Mouse (Mus musculus) forebrain, embryonic 16.5 days (tissue): ENCODE data around the gene Plscr3. TPM values are rescaled to one million over a fixed set of nuclear protein-coding genes. Genes with fewer than 3 reads are reported as not detected.

ENCODE experiments used
- ATAC-seq: fragments of 200-750 bp; cut with Nextera tagmentation; 2 replicates; pipeline ENCODE4 v1.8.0; 2017; ENCODE audit warnings: mild to moderate bottlenecking, moderate library complexity
- H3K27ac ChIP-seq: fragments of 300-500 bp; sonication (generic); 2 replicates; pipeline ENCODE4 v1.5.1; 2014; ENCODE audit warnings: low read length, control low read depth
- H3K27me3 ChIP-seq: fragments of 300-500 bp; sonication (generic); replicated peaks from 2 replicates; pipeline ENCODE4 v1.6.1; 2014; ENCODE audit warnings: low read length; ENCODE audit not compliant: control insufficient read depth, insufficient read depth
- H3K36me3 ChIP-seq: fragments of 300-500 bp; sonication (generic); 2 replicates; pipeline ENCODE4 v1.6.1; 2014; ENCODE audit not compliant: control insufficient read depth, insufficient read depth
- H3K4me1 ChIP-seq: fragments of 300-500 bp; sonication (generic); replicated peaks from 2 replicates; pipeline ENCODE4 v1.6.1; 2014; ENCODE audit warnings: low read length; ENCODE audit not compliant: control insufficient read depth, insufficient read depth
- H3K4me2 ChIP-seq: fragments of 300-500 bp; sonication (generic); 2 replicates; pipeline ENCODE4 v1.6.1; 2014; ENCODE audit warnings: mild to moderate bottlenecking, low read length, control low read depth
- H3K4me3 ChIP-seq: fragments of 300-500 bp; sonication (generic); replicated peaks from 2 replicates; pipeline ENCODE4 v1.5.1; 2014; ENCODE audit warnings: mild to moderate bottlenecking, low read length, control low read depth
- H3K9ac ChIP-seq: fragments of 300-500 bp; sonication (generic); replicated peaks from 2 replicates; pipeline ENCODE4 v1.6.1; 2014; ENCODE audit warnings: low read depth, low read length, control low read depth
- H3K9me3 ChIP-seq: fragments of 300-500 bp; sonication (generic); 2 replicates; pipeline ENCODE4 v1.6.1; 2016; ENCODE audit warnings: low read length; ENCODE audit not compliant: control insufficient read depth
- WGBS: fragments of 180-500 bp; shearing (Covaris S2); extraction: QIAGEN DNeasy Blood & Tissue Kit; methylation state at CpG from one replicate; pipeline ENCODE4 v1.1.7; 2014; 5-methylcytosine and 5-hydroxymethylcytosine counted together
- polyA plus RNA-seq: library from polyadenylated mRNA; unstranded; fragments of >200 nt; fragmentation: Nextera tagmentation; extraction: Ambion mirVana; gene quantifications from 2 replicates; pipeline ENCODE4 v1.2.1, GENCODE M21; 2015

The Plscr3 gene
- polyA plus RNA-seq, result 55.0 and 57.7 TPM in 2 replicates

DNA sequence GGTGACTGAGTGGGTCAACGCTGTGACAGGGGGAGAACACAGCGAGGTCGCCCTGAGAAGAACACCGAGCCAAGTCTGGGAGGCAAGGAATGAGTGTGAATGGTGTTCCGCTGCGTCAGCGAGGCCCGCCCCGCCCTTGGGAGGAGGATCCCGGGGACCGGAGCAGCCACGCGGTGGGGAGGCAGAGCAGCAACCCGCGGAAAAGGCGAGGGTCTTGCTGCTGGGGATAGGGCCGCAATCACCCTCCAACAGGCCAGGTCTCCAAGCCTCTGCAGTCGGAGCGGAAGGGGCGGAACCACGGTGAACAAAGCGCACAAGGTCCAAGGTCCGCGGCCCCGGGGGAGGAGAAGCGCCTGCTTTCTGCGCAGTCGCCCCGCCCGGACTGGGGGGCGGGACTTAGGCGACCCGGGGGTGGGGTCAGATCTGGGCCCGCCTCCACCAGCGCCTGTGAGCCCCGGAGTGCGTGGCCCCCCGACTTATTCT is at the start of gene Plscr3:
Gene Plscr3 (plus strand): TSS at position 179 of the 483 bp plus-strand sequence.
- Histone ChIP-seq H3K9me3 (no peaks in the 10 kb centered on the region), H3K27ac (peak within 1 kb of the TSS; percentile 95), H3K4me1 (peaks cover 24% of the 10 kb centered on the region), H3K36me3 (peaks cover 18% of the 10 kb centered on the region; the same call in 1 of the 2 replicates), H3K4me2 (peak within 1 kb of the TSS; percentile 53), H3K27me3 (no peaks in the 10 kb centered on the region), H3K9ac (peak within 1 kb of the TSS; percentile 89), H3K4me3 (peak within 1 kb of the TSS; percentile 76)
- WGBS, result under 1% methylated on average over 38 of the region's 38 CpGs
- peak; percentile 95 for ATAC-seq

DNA sequence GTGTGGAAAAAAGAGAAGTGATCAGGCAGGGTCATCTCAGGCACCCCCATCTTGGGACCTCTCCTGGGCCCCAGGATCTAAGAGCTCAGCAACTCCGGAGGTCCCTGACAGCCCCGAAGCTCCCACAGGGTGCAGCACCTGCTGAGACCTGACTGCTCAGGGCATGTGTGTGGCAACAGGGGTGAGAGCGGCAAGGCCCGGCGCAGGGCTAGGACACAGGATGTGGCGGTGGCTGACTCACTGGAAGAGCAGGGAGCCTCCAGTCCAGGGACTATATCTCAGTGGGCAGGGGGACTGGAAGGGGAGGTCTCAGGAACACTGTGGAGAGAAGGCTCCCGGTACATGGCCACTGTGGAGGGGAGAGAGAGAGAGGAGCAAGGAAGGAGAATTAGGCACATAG is 48.3 kb upstream of the Plscr3 start:
- H3K4me2 ChIP-seq, result no peak overlapping the region
- ATAC-seq, result no peak
- no peak overlapping the region for H3K27ac ChIP-seq
- H3K36me3 ChIP-seq, result no peaks in the 10 kb centered on the region
- no peaks in the 10 kb centered on the region for H3K9me3 ChIP-seq
- WGBS, result 77% methylated on average over 7 of the region's 7 CpGs
- peaks cover 38% of the 10 kb centered on the region for H3K4me1 ChIP-seq
- no peak overlapping the region for H3K9ac ChIP-seq
- peaks cover 2% of the 10 kb centered on the region; the same call in 1 of the 2 replicates for H3K27me3 ChIP-seq
- no peak overlapping the region for H3K4me3 ChIP-seq

DNA sequence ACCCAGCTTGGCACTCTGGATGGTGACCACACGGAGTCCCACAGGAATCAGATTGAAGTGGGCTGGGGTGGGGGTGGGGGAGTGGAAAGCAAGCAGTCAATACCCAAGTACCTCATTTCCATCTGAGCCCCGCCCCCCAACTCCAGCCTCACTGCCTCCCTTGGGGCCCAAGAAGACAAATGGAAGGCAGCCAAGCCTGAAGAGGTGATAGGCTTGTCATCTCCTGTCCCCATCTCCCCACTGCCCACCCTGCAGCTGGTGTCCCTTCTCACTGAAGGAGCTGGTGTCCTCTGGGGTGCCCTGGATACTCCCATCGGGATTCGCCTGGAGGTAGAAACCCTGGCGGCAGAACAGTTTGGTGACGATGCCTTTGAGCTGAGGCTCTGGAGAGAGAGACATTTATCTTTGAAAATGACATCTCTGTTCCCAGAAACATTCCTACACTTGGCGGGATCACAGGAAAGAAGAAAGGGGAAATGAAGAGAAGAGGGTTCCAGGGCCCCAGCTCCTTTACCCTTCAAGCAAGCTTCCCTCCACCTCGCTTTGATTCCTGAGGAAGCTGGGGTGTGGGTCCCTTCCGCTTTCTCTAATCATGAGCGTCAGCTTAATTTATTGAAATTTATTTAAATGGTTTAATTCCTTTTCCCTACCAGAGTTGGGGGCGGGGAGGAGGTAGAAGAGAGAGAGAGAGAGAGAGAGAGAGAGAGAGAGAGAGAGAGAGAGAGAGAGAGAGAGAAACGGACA is 46.6 kb upstream of the Plscr3 start:
- 15% methylated on average over 11 of the region's 12 CpGs for WGBS
- Histone ChIP-seq H3K36me3 (no peaks in the 10 kb centered on the region), H3K27ac (peak overlapping the region; percentile 98), H3K4me1 (peaks cover 55% of the 10 kb centered on the region), H3K4me2 (peak overlapping the region; percentile 83), H3K9me3 (no peaks in the 10 kb centered on the region), H3K27me3 (peaks cover 8% of the 10 kb centered on the region; the same call in 1 of the 2 replicates), H3K9ac (peak overlapping the region; percentile 79), H3K4me3 (peak overlapping the region; percentile 76)
- ATAC-seq, result no peak

DNA sequence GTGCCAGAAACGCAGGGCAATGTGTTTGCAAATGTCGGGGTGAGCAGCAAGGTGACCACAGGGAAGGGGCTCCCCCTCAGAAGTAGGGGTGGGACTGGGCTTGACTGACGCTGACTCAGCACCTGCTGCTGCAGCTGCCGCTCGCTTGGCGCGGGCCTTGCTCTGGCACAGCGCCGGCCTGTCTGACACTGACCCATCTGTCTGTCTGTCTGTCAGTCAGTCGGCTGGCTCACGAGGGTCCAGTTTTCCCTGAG is 46.1 kb upstream of the Plscr3 start:
- 1% methylated on average over 11 of the region's 11 CpGs for WGBS
- peak; percentile 35; the same call in 1 of the 2 replicates for ATAC-seq
- Histone ChIP-seq H3K9me3 (no peaks in the 10 kb centered on the region), H3K4me2 (peak overlapping the region; percentile 83), H3K36me3 (no peaks in the 10 kb centered on the region), H3K27me3 (peaks cover 12% of the 10 kb centered on the region), H3K4me3 (peak overlapping the region; percentile 76), H3K9ac (peak overlapping the region; percentile 79), H3K4me1 (peaks cover 56% of the 10 kb centered on the region), H3K27ac (peak overlapping the region; percentile 98)

DNA sequence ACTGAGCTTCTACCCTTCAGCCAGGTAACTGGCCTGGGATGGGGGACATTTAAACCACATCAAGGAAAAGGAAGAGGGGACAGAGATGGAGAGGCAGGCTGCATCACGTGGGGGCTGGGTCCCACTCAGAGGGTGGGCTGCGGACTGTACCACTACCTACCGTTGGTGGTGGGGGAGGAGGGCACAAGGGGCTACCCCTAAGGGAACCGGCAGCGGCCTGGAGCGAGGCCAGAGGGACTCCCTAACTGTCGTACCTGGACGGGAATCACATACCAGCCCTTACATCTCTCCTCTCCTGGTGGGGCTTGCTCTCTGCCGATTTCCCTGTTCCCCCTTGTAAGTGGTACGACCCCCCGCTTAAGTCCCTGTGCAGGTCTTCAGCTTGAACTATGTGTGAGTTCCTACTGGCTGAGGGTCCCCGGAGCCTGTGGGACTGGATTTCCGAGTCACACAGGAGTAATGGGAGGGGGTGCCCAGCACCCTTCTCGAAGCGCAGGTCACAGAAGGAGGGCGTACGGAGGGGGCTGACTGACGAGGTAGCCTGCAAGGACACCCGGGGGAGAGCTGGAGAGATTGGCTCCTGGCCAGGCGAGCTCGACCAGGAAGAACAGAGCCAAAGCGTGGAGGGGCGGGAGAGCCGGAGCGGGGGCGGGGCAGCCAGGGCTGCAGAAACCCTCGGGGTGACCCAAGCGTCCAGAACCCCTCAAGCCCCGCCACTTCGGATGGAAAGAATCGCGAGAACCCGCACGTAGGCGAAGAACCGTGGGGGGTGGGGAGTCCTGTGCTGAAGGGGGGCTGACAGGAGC is 45.6 kb upstream of the Plscr3 start:
- Histone ChIP-seq H3K36me3 (no peaks in the 10 kb centered on the region), H3K9me3 (no peaks in the 10 kb centered on the region), H3K9ac (peak overlapping the region; percentile 79), H3K4me2 (peak overlapping the region; percentile 83), H3K27ac (peak overlapping the region; percentile 98), H3K4me3 (peak overlapping the region; percentile 76), H3K27me3 (peaks cover 16% of the 10 kb centered on the region), H3K4me1 (peaks cover 54% of the 10 kb centered on the region)
- under 1% methylated on average over 36 of the region's 36 CpGs for WGBS
- ATAC-seq, result peak; percentile 79

DNA sequence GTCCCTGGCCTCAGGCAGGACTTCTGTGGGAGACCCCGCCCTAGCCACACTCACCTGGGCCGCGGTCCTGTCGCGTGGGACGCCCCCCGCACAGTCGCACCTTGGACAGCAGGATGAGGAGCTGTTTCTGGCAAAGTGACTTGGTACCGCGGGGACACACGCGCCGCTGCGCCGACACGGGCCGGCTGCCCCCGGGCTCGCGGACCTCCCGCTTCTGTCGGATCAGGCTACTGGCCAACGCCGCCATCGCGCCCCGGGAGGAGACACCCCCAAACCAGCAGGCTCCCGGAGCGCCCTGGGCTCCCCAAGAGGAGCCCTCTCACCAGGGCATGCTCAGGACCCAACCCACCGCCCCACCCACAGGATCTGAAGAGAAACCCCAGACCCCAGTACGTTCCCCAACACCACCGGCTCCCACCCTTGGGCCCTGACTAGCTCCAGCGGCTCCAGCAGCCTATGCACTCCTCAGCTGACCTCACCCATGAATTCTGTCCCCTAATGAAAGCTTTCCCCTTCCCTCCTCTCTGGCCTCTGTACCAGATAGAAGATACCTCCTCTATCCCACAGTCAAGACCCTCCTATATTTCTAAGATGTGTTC is 44.7 kb upstream of the Plscr3 start, which contains the start of gene Fgf11:
Gene Fgf11 (minus strand): TSS at position 479 of the 599 bp plus-strand sequence.
- peaks cover 50% of the 10 kb centered on the region for H3K4me1 ChIP-seq
- H3K36me3 ChIP-seq, result no peaks in the 10 kb centered on the region
- H3K27me3 ChIP-seq, result peaks cover 19% of the 10 kb centered on the region

DNA sequence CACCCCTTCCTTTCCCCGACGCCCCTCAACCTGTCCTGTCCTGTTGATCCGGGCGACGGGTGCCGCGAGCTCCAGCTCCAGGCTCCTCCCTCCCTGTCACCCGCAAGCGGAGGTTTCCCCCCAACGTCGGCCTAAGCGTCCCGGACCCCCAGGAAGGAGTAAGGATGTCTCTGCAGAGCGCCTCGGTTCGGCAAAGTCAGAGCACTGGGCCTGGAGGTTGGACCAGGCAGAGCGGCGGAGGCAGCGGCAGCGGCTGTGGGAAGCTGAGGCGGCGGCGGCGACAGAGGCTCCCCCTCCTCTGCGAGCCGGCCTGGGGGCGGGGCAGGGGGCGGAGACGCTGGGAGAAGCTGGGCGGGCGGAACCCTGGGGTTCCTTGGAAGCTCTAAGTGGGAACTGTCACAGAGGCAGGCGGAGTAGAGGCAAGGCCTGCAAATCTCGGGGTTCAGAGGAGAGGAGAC is 43.5 kb upstream of the Plscr3 start:
- Histone ChIP-seq H3K27me3 (peaks cover 19% of the 10 kb centered on the region), H3K4me3 (peak overlapping the region; percentile 76), H3K9me3 (no peaks in the 10 kb centered on the region), H3K36me3 (no peaks in the 10 kb centered on the region), H3K4me2 (peak overlapping the region; percentile 83), H3K9ac (peak overlapping the region; percentile 74), H3K27ac (peak overlapping the region; percentile 61), H3K4me1 (peaks cover 50% of the 10 kb centered on the region)
- ATAC-seq, result peak; percentile 44
- under 1% methylated on average over 30 of the region's 33 CpGs for WGBS

More for the DNA sequence above, 44.7 kb upstream of the Plscr3 start, which contains the start of gene Fgf11:
- H3K9me3 ChIP-seq, result no peaks in the 10 kb centered on the region
- peak within 1 kb of the TSS; percentile 98 for H3K27ac ChIP-seq
- no peak for ATAC-seq
- H3K9ac ChIP-seq, result peak within 1 kb of the TSS; percentile 79
- WGBS, result 1% methylated on average over 33 of the region's 33 CpGs
- H3K4me3 ChIP-seq, result peak within 1 kb of the TSS; percentile 76
- H3K4me2 ChIP-seq, result peak within 1 kb of the TSS; percentile 83

DNA sequence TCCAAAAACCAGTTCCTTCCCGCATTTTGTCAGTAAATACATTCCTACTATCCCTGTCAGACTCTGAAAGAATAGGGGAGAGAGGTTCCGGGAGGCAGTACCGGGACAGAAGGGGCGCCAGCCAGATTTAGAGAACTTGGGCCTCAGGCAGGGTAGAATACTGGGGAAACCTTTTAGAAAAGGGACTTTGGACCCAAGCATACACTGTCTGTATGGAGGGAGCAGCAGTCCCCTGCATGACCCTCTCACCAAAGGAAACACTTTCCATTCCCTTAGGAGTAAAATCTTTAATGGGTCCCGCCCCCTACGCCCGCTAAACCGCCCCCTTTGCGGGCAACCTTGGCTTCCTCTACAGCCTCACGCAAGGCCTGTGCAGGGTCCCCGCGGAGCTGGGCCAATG is 42.8 kb upstream of the Plscr3 start:
- 2% methylated on average over 12 of the region's 12 CpGs for WGBS
- H3K27me3 ChIP-seq, result peaks cover 19% of the 10 kb centered on the region
- no peak for ATAC-seq
- H3K4me3 ChIP-seq, result peak overlapping the region; percentile 76
- no peaks in the 10 kb centered on the region for H3K9me3 ChIP-seq
- peak overlapping the region; percentile 83 for H3K4me2 ChIP-seq
- H3K27ac ChIP-seq, result no peak overlapping the region; the same call in 1 of the 2 replicates
- H3K36me3 ChIP-seq, result no peaks in the 10 kb centered on the region
- H3K9ac ChIP-seq, result peak overlapping the region; percentile 74
- H3K4me1 ChIP-seq, result peaks cover 50% of the 10 kb centered on the region
